Mouse (Mus musculus): ENCODE measurements at regions not wholly inside any gene's neighbourhood (a gene's known extent, or its start where the extent isn't known, plus 50 kb on each side); places are given as distances from the start of the nearest gene placed in this dataset.
A peak's percentile ranks its signal among the peaks of the same experiment; 100 is the strongest.

GRCm38 (mm10) chr3:21381072-21381471, 695.4 kb upstream of the Tbl1xr1 start:
- DNase-seq (ENCODE audit: low spot score): no peak

DNA sequence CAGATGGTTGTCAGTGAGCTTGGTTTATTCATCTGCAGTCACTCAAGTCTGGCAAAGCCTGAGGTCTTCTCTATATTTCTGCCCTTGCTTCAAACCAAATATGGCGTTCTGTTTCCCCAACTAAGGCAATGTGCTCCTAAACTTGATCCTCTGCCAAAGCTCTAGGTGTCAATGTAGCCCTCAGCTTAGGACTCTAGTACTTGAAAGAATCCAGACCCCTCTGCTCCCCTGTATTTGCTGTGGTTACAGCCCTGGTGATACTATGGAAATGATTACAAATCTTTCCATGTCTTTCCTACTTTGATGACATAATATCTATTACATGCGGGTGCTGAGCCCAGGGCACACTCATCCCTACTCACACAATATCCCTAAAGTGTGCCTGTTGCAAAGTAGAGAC, 672.9 kb upstream of the Tbl1xr1 start:
- no peak for DNase-seq (ENCODE audit: low spot score)

- no peak for DNase-seq (ENCODE audit: low spot score)
Observed at GRCm38 (mm10) chr3:21404058-21404457, 672.4 kb upstream of the Tbl1xr1 start.

- no peak for DNase-seq (ENCODE audit: low spot score)
Observed at GRCm38 (mm10) chr3:21407077-21407476, 669.4 kb upstream of the Tbl1xr1 start.

GRCm38 (mm10) chr3:21412010-21412409, 664.4 kb upstream of the Tbl1xr1 start:
- DNase-seq (ENCODE audit: low spot score): no peak

DNA sequence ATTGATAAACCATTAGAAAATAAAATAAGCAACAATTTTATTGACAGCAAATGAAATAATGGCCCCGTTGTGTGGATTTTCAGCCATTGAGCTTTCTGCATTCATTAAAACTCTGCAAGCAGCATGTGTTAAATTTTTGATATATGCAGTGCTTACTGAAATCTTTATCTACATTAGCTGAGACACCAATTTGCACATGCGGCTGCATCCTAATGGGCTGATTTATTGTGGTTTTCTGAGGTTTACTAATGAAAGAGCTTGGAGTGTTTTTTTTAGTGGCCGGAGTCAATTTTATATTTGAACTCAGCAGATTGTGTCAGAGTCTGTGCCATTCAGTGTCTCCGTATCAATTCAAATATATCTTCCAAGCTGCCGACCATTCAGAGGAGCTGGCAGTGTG, 653.3 kb upstream of the Tbl1xr1 start:
- DNase-seq (ENCODE audit: low spot score): no peak

DNA sequence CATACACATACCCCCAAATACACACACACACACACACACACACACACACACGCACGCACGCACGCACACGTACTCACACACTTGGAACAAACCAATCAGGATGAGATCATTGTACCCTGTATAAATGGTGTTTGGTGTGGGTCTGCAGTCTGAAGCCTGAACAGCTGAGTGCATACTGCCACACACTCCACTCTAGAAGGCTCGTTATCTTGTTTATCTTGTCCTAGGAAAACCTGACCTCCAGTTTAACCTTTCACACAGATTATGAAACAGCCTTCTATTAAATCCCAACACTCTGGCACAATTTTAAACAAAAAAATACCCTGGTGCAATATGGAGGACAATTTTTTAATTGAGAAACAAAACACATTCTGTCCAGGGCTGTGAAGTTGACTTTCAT, 649.9 kb upstream of the Tbl1xr1 start:
- DNase-seq (ENCODE audit: low spot score): no peak

- DNase-seq (ENCODE audit: low spot score): peak; percentile 21
Observed at GRCm38 (mm10) chr3:21427408-21428031, 648.9 kb upstream of the Tbl1xr1 start.

GRCm38 (mm10) chr3:21428120-21428519, 648.3 kb upstream of the Tbl1xr1 start:
- DNase-seq (ENCODE audit: low spot score): no peak

- DNase-seq (ENCODE audit: low spot score): no peak
Observed at GRCm38 (mm10) chr3:21464245-21464644, 612.2 kb upstream of the Tbl1xr1 start.

- no peak for DNase-seq (ENCODE audit: low spot score)
Observed at GRCm38 (mm10) chr3:21466113-21466645, 610.3 kb upstream of the Tbl1xr1 start.

GRCm38 (mm10) chr3:21477366-21477765, 599.1 kb upstream of the Tbl1xr1 start:
- no peak for DNase-seq (ENCODE audit: low spot score)

DNA sequence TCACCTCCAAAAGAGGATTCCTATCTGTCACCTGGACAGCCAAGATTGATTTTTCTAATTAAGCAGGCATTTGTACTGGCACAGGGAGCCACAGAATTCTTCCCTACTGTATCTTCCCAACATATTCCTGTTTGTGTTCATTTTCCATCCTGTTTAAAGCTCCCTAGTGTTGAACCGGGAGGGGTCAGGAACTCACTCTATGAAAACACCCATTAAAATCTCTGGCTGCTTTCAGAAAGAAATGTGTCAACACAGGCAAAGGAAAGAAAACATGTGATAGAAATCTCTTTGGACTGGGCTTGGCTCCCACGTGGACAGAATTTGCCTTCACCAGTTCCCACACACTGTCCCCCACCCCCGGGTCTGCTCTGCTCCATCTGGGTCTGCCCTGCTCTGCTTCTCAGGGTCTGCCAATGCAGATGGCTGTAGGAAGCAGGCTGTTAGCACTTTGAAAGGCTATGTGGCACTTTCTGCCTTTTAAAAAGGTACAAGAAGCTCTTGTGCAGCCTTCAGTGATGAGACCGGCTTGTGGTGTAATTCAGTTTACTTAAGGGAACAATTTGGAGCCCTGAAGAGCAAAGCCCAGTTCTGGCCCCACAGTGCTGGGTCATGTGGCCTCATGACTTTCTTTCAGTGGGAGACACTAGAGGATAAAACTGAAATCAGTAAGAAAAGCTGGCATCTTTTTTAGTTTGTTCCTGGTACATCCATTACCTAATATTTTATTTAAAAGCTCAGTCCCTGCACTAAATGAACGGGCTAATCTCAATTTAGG, 597.2 kb upstream of the Tbl1xr1 start:
- DNase-seq (ENCODE audit: low spot score): peak; percentile 63

GRCm38 (mm10) chr3:21479846-21480245, 596.6 kb upstream of the Tbl1xr1 start:
- DNase-seq (ENCODE audit: low spot score): no peak

DNA sequence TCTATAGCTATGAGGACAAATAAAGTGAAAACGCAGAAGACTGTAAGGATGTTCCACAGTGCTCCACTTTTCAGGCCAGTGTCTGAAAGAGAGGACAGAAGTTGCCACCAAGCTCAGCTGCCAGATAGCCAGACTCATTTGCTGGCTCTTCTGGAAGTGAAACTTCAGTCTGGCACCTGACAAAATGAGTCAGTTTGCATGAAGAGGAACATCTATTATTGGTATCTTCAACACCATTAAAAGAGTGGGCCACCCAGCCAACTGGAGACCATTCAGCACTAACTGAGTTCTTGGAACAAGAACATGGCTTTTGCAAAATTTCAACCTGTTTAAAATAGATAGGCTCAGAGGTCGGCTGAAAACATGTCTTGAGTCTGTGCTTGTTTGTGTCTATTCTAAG, 592.4 kb upstream of the Tbl1xr1 start:
- peak; percentile 42 for DNase-seq (ENCODE audit: low spot score)

DNA sequence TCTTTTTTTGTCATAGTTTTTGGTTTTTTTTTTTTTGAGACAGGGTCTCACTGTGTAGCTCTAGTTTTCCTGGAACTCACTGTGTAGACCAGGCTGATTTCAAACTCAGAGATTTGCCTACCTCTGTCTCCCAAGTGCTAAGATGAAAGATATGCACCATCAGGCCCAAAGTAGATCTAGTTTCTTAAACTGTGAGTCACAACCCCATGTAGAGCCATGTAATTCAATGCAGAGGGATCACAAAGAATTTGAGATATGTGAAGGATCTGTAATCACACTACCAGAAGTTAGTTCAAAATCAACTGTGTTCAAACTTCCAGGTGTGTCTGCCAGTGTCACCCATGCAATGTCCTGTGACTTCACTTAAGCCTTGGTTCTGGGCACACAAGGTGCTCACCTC, 591.0 kb upstream of the Tbl1xr1 start:
- DNase-seq (ENCODE audit: low spot score): no peak

- DNase-seq (ENCODE audit: low spot score): no peak
Observed at GRCm38 (mm10) chr3:21489547-21489946, 586.9 kb upstream of the Tbl1xr1 start.

GRCm38 (mm10) chr3:21492413-21492812, 584.0 kb upstream of the Tbl1xr1 start:
- DNase-seq (ENCODE audit: low spot score): no peak

GRCm38 (mm10) chr3:21493384-21493783, 583.1 kb upstream of the Tbl1xr1 start:
- no peak for DNase-seq (ENCODE audit: low spot score)

- DNase-seq (ENCODE audit: low spot score): peak; percentile 31
Observed at GRCm38 (mm10) chr3:21494904-21495303, 581.5 kb upstream of the Tbl1xr1 start.

GRCm38 (mm10) chr3:21495651-21496050, 580.8 kb upstream of the Tbl1xr1 start:
- no peak for DNase-seq (ENCODE audit: low spot score)

- DNase-seq (ENCODE audit: low spot score): no peak
Observed at GRCm38 (mm10) chr3:21496166-21496565, 580.3 kb upstream of the Tbl1xr1 start.

DNA sequence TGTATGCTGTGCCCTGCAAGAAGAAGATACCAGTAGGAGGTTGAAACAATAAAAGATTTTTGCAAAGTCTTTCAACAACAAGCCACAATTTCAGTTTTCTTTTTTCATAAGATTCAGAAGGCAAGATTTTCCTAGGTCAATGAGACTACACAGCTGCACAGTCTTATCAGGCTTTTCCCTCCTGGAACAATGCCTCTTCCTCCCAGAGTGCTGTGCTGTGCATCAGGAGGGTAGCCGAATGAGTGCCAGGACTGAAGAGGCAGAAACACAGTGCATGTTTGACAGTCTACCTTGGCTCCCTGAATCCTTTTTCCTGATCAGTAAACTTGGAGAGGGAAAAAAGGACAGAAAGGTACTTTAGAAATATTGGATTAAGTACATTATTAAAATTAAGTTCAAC, 579.4 kb upstream of the Tbl1xr1 start:
- DNase-seq (ENCODE audit: low spot score): no peak

GRCm38 (mm10) chr3:21507655-21508054, 568.8 kb upstream of the Tbl1xr1 start:
- DNase-seq (ENCODE audit: low spot score): no peak

Measured in layer of hippocampus, adult 11-12 months (tissue).